Mouse (Mus musculus) MEL (cell line): ENCODE measurements around the gene 1700013H16Rik. TPM values are rescaled to one million over a fixed set of nuclear protein-coding genes. Genes with fewer than 3 reads are reported as not detected.
A peak's percentile ranks its signal among the peaks of the same experiment; 100 is the strongest.
"Not testable (repeated sequence)": the region's sequence is repeated elsewhere in the genome, so short reads cannot be mapped to it uniquely, and the experiment has no call there.

Source experiments
- DNase-seq: peaks from one replicate; pipeline ENCODE4 v3.0.0; 2011; ENCODE audit warnings: low read depth, low spot score
- H3K27ac ChIP-seq: 2 replicates; pipeline ENCODE4 v1.5.1; 2012; ENCODE audit warnings: low read depth, mild to moderate bottlenecking, control low read depth, low read length, moderate library complexity; ENCODE audit not compliant: control insufficient read depth
- H3K27me3 ChIP-seq, 2 experiments: fragments of 150-350 bp in 1 of 2; sonication (generic) in 1 of 2; 2 replicates each; pipeline ENCODE4 v1.6.1; 2012; ENCODE audit warnings: low read length in 2 of 2, mild to moderate bottlenecking in 2 of 2, improper control_type of control experiment in 1 of 2, moderate library complexity in 1 of 2; ENCODE audit not compliant: insufficient read depth in 2 of 2, control insufficient read depth in 1 of 2
- H3K36me3 ChIP-seq, 2 experiments: 2 replicates each; pipeline ENCODE4 v1.6.1; 2012 to 2014; ENCODE audit warnings: low read length in 2 of 2, improper control_type of control experiment in 1 of 2, inconsistent platforms in 1 of 2, mild to moderate bottlenecking in 1 of 2; ENCODE audit not compliant: insufficient read depth in 2 of 2, control insufficient read depth in 1 of 2
- H3K4me1 ChIP-seq, 2 experiments: fragments of 150-350 bp in 1 of 2; sonication (generic) in 1 of 2; 2 replicates each; pipeline ENCODE4 v1.6.1; 2012; ENCODE audit warnings: low read length in 2 of 2, improper control_type of control experiment in 1 of 2, mild to moderate bottlenecking in 1 of 2; ENCODE audit not compliant: insufficient read depth in 2 of 2, control insufficient read depth in 1 of 2
- H3K4me3 ChIP-seq, 2 experiments: fragments of 150-350 bp in 1 of 2; sonication (generic) in 1 of 2; 2 replicates each; pipeline ENCODE4 v1.5.1; 2012; ENCODE audit warnings: low read depth in 2 of 2, low read length in 2 of 2, mild to moderate bottlenecking in 2 of 2, moderate library complexity in 2 of 2, control low read depth in 1 of 2, improper control_type of control experiment in 1 of 2; ENCODE audit not compliant: control insufficient read depth in 1 of 2, insufficient read depth in 1 of 2
- H3K79me2 ChIP-seq: 2 replicates; pipeline ENCODE4 v1.6.1; 2012; ENCODE audit warnings: mild to moderate bottlenecking, low read length, moderate library complexity; ENCODE audit not compliant: control insufficient read depth, poor library complexity, insufficient read depth
- H3K9ac ChIP-seq: 2 replicates; pipeline ENCODE4 v1.6.1; 2012; ENCODE audit warnings: low read depth, mild to moderate bottlenecking, control low read depth, low read length, moderate library complexity; ENCODE audit not compliant: control insufficient read depth, poor library complexity, severe bottlenecking
- H3K9me3 ChIP-seq: fragments of 150-350 bp; sonication (generic); replicated peaks from 2 replicates; pipeline ENCODE4 v1.6.1; 2012; ENCODE audit warnings: mild to moderate bottlenecking, low read length, improper control_type of control experiment, moderate library complexity; ENCODE audit not compliant: insufficient read depth
- BHLHE40 ChIP-seq: IDR thresholded peaks from 2 replicates; pipeline ENCODE4 v1.6.1; 2012; ENCODE audit warnings: low read depth, mild to moderate bottlenecking, inconsistent platforms, low read length, improper control_type of control experiment, borderline replicate concordance
- CHD1 ChIP-seq: IDR thresholded peaks from 2 replicates; pipeline ENCODE4 v1.6.1; 2012; ENCODE audit warnings: low read depth, mild to moderate bottlenecking, inconsistent platforms, low read length, improper control_type of control experiment
- E2F4 ChIP-seq: IDR thresholded peaks from 2 replicates; pipeline ENCODE4 v1.6.1; 2011; ENCODE audit warnings: low read depth, low read length, improper control_type of control experiment, borderline replicate concordance
- ELF1 ChIP-seq: IDR thresholded peaks from 2 replicates; pipeline ENCODE4 v1.6.1; 2014; ENCODE audit warnings: low read depth, mild to moderate bottlenecking, inconsistent platforms, low read length, improper control_type of control experiment, moderate library complexity
- ETS1 ChIP-seq: IDR thresholded peaks from 2 replicates; pipeline ENCODE4 v1.6.1; 2012; ENCODE audit warnings: low read depth, mild to moderate bottlenecking, inconsistent platforms, low read length, improper control_type of control experiment, moderate library complexity
- GABPA ChIP-seq: IDR thresholded peaks from 2 replicates; pipeline ENCODE4 v1.6.1; 2012; ENCODE audit warnings: low read depth, mild to moderate bottlenecking, inconsistent platforms, low read length, improper control_type of control experiment, moderate library complexity
- GATA1 ChIP-seq: IDR thresholded peaks from 2 replicates; pipeline ENCODE4 v1.6.1; 2011; ENCODE audit warnings: low read depth, low read length, improper control_type of control experiment
- HCFC1 ChIP-seq: IDR thresholded peaks from 2 replicates; pipeline ENCODE4 v1.6.1; 2012; ENCODE audit warnings: low read depth, mild to moderate bottlenecking, inconsistent platforms, low read length, improper control_type of control experiment, moderate library complexity
- JUND ChIP-seq: IDR thresholded peaks from 2 replicates; pipeline ENCODE4 v1.6.1; 2011; ENCODE audit warnings: low read depth, mild to moderate bottlenecking, improper control_type of control experiment, low read length
- KAT2A ChIP-seq: conservative IDR thresholded peaks from 2 replicates; pipeline ENCODE4 v1.6.1; 2012; ENCODE audit warnings: low read depth, low read length, improper control_type of control experiment, inconsistent platforms
- MAX ChIP-seq: IDR thresholded peaks from 2 replicates; pipeline ENCODE4 v1.6.1; 2011; ENCODE audit warnings: low read length, improper control_type of control experiment
- MXI1 ChIP-seq: IDR thresholded peaks from 2 replicates; pipeline ENCODE4 v1.6.1; 2011; ENCODE audit warnings: mild to moderate bottlenecking, low read depth, low read length, improper control_type of control experiment
- MYB ChIP-seq: IDR thresholded peaks from 2 replicates; pipeline ENCODE4 v1.6.1; 2011; ENCODE audit warnings: mild to moderate bottlenecking, low read depth, low read length, improper control_type of control experiment
- MYC ChIP-seq: IDR thresholded peaks from 2 replicates; pipeline ENCODE4 v1.6.1; 2011; ENCODE audit warnings: low read depth, mild to moderate bottlenecking, low read length, improper control_type of control experiment, moderate library complexity
- NELFE ChIP-seq: IDR thresholded peaks from 2 replicates; pipeline ENCODE4 v1.6.1; 2011; ENCODE audit warnings: low read depth, low read length, improper control_type of control experiment
- NRF1 ChIP-seq: IDR thresholded peaks from 2 replicates; pipeline ENCODE4 v1.6.1; 2014; ENCODE audit warnings: low read depth, mild to moderate bottlenecking, inconsistent platforms, low read length, improper control_type of control experiment, moderate library complexity; ENCODE audit not compliant: poor library complexity, insufficient read depth, severe bottlenecking
- POLR2A ChIP-seq, 2 experiments: IDR thresholded peaks; 2 replicates each; pipeline ENCODE4 v1.6.1; 2011 to 2012; ENCODE audit warnings: low read length in 2 of 2, mild to moderate bottlenecking in 2 of 2, control low read depth in 1 of 2, improper control_type of control experiment in 1 of 2, low read depth in 1 of 2, moderate library complexity in 1 of 2; ENCODE audit not compliant: control insufficient read depth in 1 of 2, insufficient read depth in 1 of 2, poor library complexity in 1 of 2
- POLR2AphosphoS2 ChIP-seq: IDR thresholded peaks from 2 replicates; pipeline ENCODE4 v1.6.1; 2011; ENCODE audit warnings: low read length, improper control_type of control experiment
- POLR2AphosphoS5 ChIP-seq: IDR thresholded peaks from 2 replicates; pipeline ENCODE4 v1.6.1; 2012; ENCODE audit warnings: low read depth, borderline replicate concordance, mild to moderate bottlenecking, inconsistent platforms, low read length, moderate library complexity, mixed read lengths
- RAD21 ChIP-seq: IDR thresholded peaks from 2 replicates; pipeline ENCODE4 v1.6.1; 2011; ENCODE audit warnings: mild to moderate bottlenecking, low read depth, low read length, improper control_type of control experiment
- RCOR1 ChIP-seq: IDR thresholded peaks from 2 replicates; pipeline ENCODE4 v1.6.1; 2012; ENCODE audit warnings: low read depth, mild to moderate bottlenecking, inconsistent platforms, low read length, improper control_type of control experiment
- SIN3A ChIP-seq: IDR thresholded peaks from 2 replicates; pipeline ENCODE4 v1.6.1; 2012; ENCODE audit warnings: low read length, improper control_type of control experiment, inconsistent platforms
- TAL1 ChIP-seq: IDR thresholded peaks from 2 replicates; pipeline ENCODE4 v1.6.1; 2012; ENCODE audit warnings: mild to moderate bottlenecking, inconsistent platforms, low read length, moderate library complexity, mixed read lengths
- TBP ChIP-seq: IDR thresholded peaks from 2 replicates; pipeline ENCODE4 v1.8.0; 2011; ENCODE audit warnings: low read depth, low read length, improper control_type of control experiment
- TCF12 ChIP-seq: IDR thresholded peaks from 2 replicates; pipeline ENCODE4 v1.6.1; 2014; ENCODE audit warnings: low read depth, mild to moderate bottlenecking, inconsistent platforms, low read length, improper control_type of control experiment, moderate library complexity
- ZC3H11A ChIP-seq: IDR thresholded peaks from 2 replicates; pipeline ENCODE4 v1.6.1; 2012; ENCODE audit warnings: low read depth, mild to moderate bottlenecking, inconsistent platforms, low read length, improper control_type of control experiment
- ZMIZ1 ChIP-seq: IDR thresholded peaks from 2 replicates; pipeline ENCODE4 v1.6.1; 2012; ENCODE audit warnings: low read depth, mild to moderate bottlenecking, inconsistent platforms, low read length, improper control_type of control experiment, moderate library complexity
- polyA plus RNA-seq, 2 experiments: library from polyadenylated mRNA; stranded (reverse) in 1 of 2; unstranded in 1 of 2; fragments of >175 nt in 1 of 2; fragments of >200 nt in 1 of 2; gene quantifications; 2 replicates each; pipeline versions ENCODE4 v1.2.1 to v1.2.4; 2012; ENCODE audit warnings: low replicate concordance in 2 of 2, low read depth in 1 of 2; ENCODE audit not compliant: insufficient read length in 2 of 2, insufficient read depth in 1 of 2, missing spikeins in 1 of 2
- total RNA-seq: library from RNA; depleted of rRNA; stranded (reverse); fragments of 300-350 nt; gene quantifications from 2 replicates; pipeline ENCODE4 v1.2.3, GENCODE M21; 2012

The 1700013H16Rik gene
- total and polyA plus RNA-seq, 3 experiments, result not detected

DNA sequence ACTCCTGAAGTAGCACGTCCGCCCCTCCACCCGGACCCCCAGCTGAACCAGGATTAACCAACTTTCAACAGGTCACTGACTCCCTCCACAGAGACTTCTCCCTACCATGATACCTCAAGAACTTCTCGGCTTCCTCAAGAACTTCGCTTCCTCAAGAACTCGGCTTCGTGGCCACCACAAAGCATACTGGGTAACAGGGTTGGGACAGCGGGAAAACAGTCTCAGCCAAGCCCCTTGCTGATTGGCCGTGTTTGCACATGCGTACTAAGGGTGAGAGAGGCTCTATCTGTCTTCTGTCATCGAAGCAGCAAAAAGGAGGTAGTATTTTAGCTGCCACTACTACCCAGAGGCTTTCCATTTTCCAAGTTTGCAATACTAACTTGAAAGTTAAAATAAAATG, 39.9 kb upstream of the 1700013H16Rik start, which contains the start of gene Xlr:
Gene Xlr, minus strand, starts transcription at position 188 of the 400 bp plus-strand sequence.
- H3K36me3 ChIP-seq, H3K27ac ChIP-seq, H3K4me1 ChIP-seq, H3K79me2 ChIP-seq, H3K27me3 ChIP-seq, H3K9me3 ChIP-seq: not testable (repeated sequence)
- Histone ChIP-seq H3K9ac (peak within 1 kb of the TSS; percentile 49), H3K4me3 (peak within 1 kb of the TSS; percentile 36 to 60)
- DNase-seq, result peak; percentile 82
- TF ChIP-seq POLR2A (IDR thresholded peaks at IDR 0.05; ENCODE audit: control insufficient read depth in 1 of 2, insufficient read depth in 1 of 2, low read depth in 1 of 2, low read length in 2 of 2, poor library complexity in 1 of 2) (peak in 1 of 2 experiments; percentile 56; a peak in 1 of 4 replicates), E2F4 (peak; percentile 73; the same call in 1 of the 2 replicates), MAX (peak; percentile 72), NELFE (peak; percentile 24; the same call in 1 of the 2 replicates), HCFC1 (peak; percentile 63), NRF1 (peak; percentile 49; the same call in 1 of the 2 replicates), TBP (peak; percentile 41; the same call in 1 of the 2 replicates)

GRCm38 (mm10) chrX:53776276-53776675, 18.6 kb upstream of the 1700013H16Rik start, which contains the start of gene Zfp36l3:
Zfp36l3 (minus strand) TSS chrX:53776394.
- Histone ChIP-seq H3K4me1 (no peaks in the 10 kb centered on the region), H3K9ac (no peak within 1 kb of the TSS), H3K27me3 (no peaks in the 10 kb centered on the region), H3K79me2 (no peaks in the 10 kb centered on the region), H3K36me3 (no peaks in the 10 kb centered on the region), H3K4me3 (no peak within 1 kb of the TSS), H3K9me3 (no peaks in the 10 kb centered on the region), H3K27ac (no peak within 1 kb of the TSS)
- no peak for DNase-seq
- TF ChIP-seq ZMIZ1 (no peak), JUND (no peak), POLR2AphosphoS2 (no peak), NELFE (no peak), GABPA (no peak), BHLHE40 (no peak), POLR2A (IDR thresholded peaks at IDR 0.05; ENCODE audit: control insufficient read depth in 1 of 2, insufficient read depth in 1 of 2, low read depth in 1 of 2, low read length in 2 of 2, poor library complexity in 1 of 2) (no peak), MYC (no peak), TAL1 (no peak)

DNA sequence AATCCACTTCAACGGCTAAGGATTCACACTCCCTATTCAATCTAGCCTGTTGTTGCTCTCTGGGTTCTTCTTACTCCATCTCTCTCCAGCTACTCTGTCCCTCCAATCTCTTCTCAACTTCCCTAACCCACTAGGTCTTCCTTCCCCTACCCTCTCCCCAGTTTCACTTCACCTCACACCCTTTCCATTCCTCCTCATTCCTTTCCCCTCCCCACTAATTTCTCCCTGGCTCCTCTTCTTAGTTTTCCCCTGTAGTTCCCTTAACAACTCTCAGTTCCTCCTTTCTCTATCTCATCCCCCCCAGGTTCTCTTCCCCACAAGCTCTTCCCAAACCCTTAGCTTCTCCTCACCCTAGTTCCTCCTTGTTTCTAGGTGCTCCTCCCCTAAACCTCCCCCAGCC, 4.8 kb downstream of the 1700013H16Rik start:
- H3K79me2 ChIP-seq, result no peaks in the 10 kb centered on the region
- no peaks in the 10 kb centered on the region for H3K27me3 ChIP-seq
- no peaks in the 10 kb centered on the region for H3K9me3 ChIP-seq
- DNase-seq, result no peak
- no peak overlapping the region for H3K9ac ChIP-seq
- no peak overlapping the region for H3K27ac ChIP-seq
- H3K4me3 ChIP-seq, result no peak overlapping the region
- H3K36me3 ChIP-seq, result no peaks in the 10 kb centered on the region
- no peaks in the 10 kb centered on the region for H3K4me1 ChIP-seq
- no peak for TF ChIP-seq CHD1
- TF ChIP-seq MXI1, result no peak
- no peak for TF ChIP-seq POLR2AphosphoS2
- no peak for TF ChIP-seq BHLHE40
- TF ChIP-seq ELF1, result no peak
- TF ChIP-seq TCF12, result no peak
- no peak for TF ChIP-seq MYB
- TF ChIP-seq RCOR1, result no peak
- no peak for TF ChIP-seq ETS1
- no peak for TF ChIP-seq RAD21
- no peak for TF ChIP-seq SIN3A
- no peak for TF ChIP-seq KAT2A
- TF ChIP-seq ZC3H11A, result no peak
- TF ChIP-seq TBP, result no peak
- no peak for TF ChIP-seq POLR2AphosphoS5
- TF ChIP-seq GATA1, result no peak
- no peak for TF ChIP-seq NRF1
